Mouse (Mus musculus) ovary, postnatal 14 days (tissue): ENCODE data around the gene Rpl4.
A peak's percentile ranks its signal among the peaks of the same experiment; 100 is the strongest.
"Not testable (repeated sequence)": the region's sequence is repeated elsewhere in the genome, so short reads cannot be mapped to it uniquely, and the experiment has no call there.

Source experiments
- DNase-seq: peaks from one replicate; pipeline ENCODE4 v3.0.0; 2022; ENCODE audit warnings: low spot score

The Rpl4 gene

DNA sequence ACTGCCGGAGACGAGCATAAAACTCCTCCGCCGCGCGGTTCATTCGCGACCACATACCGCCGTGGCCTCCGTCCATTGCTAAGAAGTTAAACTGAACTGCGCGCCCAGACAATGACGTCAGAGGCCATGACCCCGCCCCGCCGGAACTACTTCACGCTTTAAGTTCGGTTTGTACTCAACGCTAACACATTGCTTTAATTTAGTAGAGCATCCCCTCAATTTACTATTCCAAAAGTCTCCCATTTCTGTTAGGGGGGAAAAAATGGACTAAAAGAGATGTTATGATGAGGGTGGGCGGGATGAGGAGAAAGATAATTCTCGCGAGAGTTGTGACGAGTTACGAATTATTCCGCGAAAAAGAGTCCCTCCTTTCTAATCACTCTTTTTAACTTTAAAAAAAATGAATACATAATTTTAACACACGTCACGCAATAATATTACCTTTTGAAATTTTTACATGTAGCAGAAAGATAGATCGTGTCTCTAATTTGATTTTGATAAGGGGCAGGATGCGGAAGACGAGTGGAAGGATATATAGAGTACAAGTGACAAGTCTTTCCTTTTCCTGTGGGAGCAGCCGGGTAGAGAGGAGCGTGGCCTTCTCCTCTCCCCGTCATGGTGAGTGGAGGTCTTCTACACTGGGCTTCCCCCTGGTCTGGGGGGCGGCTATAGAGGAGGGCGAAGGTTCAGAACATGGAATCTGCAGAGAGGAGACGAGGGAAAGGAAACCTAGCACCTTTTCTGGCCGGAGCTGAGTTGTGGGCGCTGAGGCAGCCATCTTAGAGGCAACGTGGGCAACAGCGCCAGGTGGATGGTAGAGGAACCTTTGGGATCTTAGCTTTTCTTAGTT, at the start of gene Rpl4, which contains the start of gene Zwilch:
Rpl4 (plus strand) TSS at position 560 of the 850 bp plus-strand sequence.
Zwilch (minus strand) TSS at position 289 of the 850 bp plus-strand sequence.
- peak; percentile 66 for DNase-seq

DNA sequence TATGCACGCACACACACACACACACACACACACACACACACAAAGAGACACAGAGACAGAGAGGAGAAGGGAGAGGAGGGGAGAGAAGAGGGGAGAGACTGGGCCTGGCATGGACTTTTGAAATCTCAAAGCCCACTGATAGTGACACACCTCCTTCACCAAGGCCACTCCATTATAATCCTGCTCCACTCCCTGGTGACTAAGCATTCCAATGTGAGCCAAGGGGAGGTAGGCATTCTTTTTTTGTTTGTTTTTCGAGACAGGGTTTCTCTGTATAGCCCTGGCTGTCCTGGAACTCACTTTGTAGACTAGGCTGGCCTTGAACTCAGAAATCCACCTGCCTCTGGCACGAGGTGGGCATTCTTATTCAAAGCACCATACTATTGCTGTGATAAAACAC, 48.3 kb upstream of the Rpl4 start:
- DNase-seq = not testable (repeated sequence)

DNA sequence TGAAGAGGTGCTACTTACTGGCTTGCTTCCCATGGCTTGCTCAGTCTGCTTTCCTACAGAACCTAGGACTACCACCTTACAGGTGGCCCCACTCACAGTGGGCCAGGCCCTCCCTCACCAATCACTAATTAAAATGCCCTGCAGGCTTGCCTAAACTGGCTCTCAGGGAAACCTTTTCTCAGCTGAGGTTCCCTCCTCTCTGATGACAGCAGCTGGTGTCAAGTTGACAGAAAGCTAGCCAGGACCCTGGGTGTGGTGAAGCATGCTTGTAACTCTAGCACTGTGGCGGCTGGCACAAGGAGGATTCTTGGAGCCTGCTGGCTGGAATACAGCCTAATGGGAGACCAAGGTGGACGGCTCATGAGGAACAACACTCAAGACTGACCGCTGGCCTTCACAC, 47.9 kb upstream of the Rpl4 start:
- DNase-seq = no peak

DNA sequence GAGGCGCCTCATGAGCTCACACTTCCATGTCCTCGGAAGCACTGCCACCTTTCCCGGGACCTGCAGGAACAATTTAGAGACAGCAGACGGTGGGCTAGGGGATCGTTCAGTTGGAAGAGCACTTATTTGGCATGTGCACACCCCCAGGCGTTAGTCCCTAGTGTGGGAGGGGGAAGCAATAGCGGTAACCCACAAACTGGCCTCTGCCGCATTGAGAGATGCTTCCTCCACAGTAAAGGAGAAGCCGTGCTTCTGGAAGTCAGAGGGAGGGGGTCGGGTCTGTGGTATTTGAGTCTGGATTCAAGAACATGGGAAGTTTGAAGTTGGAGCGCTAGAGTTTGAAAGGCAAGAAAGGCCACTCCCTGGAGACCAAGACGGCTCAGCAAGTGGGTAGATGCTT, 47.1 kb upstream of the Rpl4 start:
- no peak for DNase-seq

DNA sequence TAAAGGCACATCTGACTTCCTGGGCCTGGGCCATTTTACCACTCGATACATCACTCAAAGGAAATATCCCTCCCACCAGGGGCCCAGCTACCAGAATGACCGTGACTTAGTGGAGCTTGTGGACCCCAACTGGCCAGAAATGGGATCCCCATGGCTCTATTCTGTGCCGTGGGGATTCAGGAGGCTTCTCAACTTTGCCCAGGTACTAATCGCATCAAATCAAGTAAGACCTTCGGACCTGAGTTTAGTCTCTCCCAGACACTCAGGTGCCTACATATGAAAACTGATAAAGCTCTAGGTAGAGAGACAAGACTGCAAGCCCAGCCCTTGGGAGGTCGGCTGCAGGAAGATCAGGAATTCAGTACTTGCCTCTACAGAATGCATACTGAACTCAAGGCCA, 41.6 kb upstream of the Rpl4 start:
- DNase-seq = no peak

DNA sequence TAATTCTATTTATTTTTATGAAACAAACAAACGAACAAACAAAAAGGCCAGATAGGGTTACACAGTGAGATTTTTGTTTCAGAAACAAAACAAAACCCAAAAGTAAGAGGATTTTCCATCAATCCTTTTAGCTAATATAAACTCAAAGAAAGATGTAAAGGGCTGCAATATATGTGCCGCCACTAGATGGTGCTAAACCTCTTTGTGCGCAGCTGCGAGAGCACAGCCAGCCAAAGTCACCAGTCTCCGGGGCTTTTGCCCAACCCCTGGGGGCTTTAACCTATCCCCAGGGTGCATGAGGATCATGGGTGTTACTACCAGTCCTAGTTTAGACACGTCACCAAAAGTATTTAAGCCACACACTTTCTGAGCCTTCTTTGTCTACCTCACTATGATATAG, 34.3 kb upstream of the Rpl4 start:
- peak; percentile 39 for DNase-seq

DNA sequence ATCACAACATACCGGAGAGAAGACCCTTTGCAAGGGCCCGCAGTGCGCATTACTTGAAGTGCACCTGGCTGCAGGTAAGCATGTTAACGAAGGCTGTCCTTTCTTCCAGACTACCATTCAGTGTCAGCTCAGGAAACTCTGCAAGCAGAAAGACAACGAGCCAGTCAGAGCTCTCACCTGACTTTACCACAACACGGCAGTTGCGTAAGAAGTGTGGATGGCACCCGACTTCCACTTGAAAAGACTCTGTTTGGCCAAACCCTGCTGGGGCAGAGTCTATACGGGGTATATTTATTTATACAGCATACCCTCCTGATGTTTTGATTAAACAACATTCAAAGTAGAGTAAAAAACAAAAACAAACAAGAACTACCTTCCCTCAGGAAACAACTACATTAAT, 33.3 kb upstream of the Rpl4 start:
- DNase-seq = no peak

DNA sequence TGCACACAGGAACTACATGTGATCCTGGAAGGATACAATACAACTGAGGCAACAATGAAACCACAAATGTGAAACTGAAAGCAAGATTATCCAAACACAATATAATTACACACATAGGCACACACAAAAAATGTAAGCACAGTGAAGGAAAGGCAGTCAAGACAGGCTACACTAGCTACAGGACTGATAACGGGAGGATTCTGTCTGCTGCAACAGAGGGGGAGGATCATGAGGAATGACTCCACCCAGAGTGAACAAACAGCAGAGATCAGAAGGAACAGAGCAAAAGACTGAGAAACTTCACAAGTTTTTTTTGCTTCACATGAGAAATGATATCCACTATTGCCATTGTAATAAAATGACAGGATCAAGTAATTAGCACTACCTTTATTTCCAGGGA, 16.5 kb upstream of the Rpl4 start:
- no peak for DNase-seq

DNA sequence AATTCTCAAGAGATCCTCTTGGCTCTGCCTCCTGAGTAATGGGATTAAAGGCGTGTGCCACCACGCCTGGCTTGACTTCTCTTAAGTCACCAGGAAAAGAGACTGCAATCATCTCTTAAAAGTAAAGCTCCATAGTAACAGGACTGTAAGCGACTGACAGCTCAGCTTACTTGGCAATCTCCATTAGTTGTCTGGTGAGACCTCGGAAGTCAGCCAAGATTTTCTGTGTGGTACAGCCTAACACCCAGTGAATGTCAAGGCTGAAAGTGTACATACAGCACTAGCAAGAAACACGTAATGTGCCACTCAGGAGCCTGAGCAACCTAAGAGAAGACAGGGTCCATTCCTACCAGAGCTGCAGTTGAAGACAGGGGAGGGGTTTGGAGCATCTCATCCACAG, 12.7 kb upstream of the Rpl4 start:
- no peak for DNase-seq

DNA sequence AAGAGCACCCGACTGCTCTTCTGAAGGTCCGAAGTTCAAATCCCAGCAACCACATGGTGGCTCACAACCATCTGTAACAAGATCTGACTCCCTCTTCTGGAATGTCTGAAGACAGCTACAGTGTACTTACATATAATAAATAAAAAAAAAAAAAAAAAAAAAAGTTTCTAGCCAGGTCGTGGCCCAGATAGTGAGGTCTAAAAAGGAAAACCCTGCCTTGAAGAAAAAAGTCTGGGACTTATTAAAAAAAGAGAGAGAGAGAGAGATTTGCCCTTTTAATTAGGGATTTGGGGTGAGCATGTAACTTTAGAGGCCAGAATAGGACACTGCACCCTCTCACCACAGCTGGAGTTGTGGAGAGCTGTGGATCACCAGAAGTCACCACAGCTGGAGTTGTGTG, 3.2 kb upstream of the Rpl4 start:
- DNase-seq = not testable (repeated sequence)

DNA sequence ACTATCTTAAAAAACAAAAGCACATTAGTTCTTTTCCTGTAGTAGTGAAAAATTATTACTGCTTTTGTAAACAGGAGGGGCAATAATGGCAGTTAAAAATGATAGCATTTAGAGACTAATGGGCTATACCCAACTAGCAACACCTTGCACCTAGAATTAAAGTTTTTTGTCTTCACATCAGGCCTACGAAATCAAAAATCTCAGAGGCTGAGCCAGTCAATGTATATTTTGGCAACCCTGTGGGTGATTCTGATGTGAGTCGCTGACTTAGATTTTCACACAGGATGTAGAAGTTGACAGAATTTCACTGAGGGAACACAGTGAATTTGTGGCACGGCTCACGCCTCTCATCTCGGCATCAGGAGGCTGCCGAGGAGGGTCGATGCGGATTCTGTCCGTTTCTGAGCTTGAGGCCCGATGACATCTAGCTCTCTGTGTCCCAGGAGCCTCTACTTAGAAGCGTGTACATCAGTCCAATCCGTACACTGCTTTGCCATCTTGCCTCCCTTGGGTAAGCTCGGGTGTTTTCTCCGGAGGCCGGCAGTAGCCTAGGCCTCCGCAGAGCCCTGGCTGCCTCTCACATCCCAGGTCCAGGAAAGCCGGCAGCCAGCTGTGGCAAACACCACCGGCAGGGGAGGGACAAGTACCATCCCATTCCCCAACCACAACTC, 895 bp upstream of the Rpl4 start:
- no peak for DNase-seq

DNA sequence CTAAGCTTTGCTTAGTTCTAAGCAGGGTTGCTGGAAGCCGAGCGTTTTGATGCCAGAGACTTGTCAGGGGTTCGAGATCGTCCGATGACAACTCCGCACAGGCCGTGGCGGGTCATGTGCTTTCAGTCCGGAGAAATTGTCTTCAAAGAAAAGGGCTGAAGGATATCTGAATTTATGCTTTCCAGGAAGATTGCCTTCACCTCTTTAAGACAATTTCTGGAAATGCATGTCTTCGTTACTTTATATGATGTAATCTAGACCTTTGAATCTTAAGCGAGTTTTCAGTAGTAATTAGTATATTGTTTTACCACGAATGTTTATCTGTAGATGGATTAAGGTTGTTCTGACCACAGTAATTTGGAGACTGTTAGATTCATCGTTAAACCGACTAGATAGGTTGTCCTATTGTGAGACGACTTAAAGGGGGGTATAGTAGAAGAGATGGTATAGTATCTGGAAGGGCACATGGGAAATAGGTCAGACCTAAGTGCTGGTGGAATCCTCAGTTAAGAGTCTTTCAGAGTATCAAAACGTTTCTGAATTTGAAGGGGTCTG, 568 bp downstream of the Rpl4 start:
- no peak for DNase-seq

DNA sequence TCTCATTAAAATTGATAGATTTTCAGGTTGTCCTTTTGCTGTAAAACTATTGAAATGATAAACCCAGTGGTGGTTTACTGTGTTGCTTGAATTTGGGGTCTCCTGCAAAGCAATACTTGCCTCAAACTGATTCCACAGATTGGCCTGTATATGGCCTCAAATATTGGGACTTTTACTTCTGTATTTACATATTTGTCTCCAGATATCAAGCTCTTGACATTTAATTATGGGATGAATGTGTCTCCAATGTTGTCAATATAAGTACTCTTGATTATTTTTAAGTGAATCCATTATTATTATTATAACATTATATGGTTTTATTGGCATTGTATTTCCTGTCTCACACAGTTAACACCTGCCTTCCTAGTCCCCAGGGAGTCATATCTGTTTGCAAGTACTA, 1.2 kb downstream of the Rpl4 start:
- DNase-seq = no peak

DNA sequence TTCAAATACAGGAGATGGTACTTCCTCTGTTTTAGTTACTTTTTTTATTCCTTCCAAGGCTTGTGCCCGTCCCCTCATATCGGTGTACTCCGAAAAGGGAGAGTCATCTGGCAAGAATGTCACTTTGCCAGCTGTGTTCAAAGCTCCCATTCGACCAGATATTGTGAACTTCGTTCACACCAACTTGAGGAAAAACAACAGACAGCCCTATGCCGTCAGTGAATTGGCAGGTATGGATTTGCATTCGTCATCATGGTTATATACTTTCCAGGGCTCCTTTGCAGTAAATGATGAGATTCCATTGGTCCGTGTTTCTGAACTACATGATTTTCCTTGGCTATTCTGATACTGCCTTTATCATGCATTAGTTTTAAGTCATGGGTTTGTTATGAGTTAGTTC, 1.6 kb downstream of the Rpl4 start:
- no peak for DNase-seq

DNA sequence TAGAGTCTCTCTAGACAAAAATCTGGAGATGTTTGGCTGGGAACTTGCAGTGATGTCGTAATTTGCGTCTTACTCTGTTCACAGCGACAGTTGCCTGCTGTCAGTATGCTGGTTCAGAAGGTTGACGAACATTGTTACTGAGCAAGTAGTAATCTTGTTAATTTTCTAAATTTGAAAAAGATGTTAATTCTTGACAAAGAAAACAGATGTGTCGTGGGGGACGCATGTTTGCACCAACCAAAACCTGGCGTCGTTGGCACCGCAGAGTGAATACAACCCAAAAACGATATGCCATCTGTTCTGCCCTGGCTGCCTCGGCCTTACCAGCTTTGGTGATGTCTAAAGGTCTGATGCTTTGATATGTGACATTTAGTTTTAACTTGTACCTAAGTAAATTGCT, 2.2 kb downstream of the Rpl4 start:
- DNase-seq = no peak

DNA sequence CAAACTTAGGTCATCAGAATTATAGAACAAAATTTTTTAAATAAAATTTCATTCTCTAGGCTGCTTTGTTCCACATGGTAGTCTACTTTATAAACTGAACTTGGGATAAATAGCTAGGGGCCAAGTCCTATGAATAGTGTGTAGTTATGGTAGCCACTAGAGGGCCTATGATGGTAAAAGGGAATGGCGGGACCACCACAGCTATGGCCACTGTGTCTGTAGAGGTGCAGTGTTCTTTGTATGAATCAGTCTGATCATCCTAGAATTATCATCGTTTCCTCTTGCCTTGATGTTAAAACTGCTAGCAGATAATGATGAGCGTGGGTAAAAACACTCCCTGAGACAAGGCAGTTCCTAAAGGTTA, 5.4 kb downstream of the Rpl4 start:
- DNase-seq = no peak

DNA sequence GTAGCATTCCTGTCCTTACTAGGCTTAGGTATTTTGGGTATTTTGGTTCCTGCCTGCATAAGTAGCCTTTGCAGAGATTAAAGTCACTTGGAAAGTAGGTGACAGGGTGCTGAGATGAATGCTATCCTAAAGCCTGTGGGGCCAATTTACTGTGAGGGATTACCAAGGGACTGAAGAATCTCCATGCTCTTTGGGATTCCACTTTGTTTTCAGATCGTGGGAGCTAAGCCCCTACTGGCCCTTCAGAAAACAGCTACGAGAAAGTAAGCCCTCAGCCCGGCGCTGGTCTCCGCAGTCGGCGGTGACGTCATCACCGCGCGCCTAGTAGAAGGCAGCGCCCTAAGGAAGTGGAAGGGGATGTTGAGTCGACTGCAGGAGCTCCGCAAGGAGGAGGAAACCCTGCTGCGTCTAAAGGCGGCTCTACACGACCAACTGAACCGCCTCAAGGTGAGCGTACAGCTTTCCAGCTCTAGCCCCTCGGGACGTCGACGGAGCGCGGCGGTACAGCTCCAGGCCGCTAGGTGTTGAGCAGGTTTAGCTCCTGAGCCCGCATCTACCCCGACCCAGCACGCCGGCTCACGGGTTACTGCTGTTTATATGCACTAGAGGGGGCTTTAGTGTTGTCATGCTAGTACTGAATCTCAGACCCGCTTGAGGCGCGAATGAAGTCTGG, 5.9 kb downstream of the Rpl4 start, which contains the start of gene Snapc5:
Snapc5 (plus strand) TSS at position 301 of the 673 bp plus-strand sequence.
- DNase-seq = peak; percentile 83

DNA sequence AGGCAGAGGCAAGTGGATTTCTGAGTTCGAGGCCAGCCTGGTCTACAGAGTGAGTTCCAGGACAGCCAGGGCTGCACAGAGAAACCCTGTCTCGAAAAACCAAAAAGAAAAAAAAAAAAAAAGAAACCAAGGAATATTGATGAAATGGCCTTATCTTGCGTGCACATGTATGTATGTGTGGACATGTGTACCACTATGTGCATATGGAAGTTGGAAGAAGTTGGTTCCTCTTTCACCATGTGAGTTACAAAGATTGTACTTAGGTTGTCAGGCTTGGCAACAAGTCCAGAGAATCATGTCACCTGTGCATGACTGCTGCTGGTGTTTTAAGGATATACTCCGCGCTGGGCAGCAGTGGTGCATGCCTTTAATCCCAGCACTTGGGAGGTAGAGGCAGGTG, 10.1 kb downstream of the Rpl4 start:
- DNase-seq = not testable (repeated sequence)

DNA sequence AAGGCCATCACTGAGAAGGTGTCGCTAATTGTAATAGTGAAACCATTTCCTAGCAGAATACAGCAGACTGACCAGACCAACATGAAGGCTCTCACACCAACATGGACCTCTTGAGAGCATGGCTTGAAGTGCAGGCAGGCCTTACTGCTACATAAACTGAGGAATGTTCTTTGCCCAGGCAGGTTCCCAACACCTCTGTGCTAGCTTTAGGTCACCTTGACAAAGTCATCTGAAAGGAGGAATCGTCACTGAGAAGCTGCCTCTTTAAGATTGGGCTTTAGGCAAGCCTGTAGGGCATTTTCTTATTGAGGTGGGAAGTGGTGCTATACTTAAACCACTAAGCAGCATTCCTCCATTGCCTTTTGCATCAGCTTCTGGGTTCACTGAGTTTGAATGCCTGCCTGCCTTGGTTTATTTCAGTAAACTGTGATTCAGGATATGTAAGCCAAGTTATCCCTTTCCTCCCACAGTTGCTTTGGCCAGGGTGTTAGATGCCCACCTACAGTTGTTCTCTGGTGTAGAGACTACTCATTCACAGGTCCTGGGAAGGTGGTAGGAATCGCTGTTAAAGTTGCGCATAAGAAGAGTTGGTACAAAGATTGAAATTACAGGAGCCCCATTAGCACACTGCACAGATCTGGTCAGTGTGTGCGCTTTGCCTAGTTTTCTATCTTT, 11.1 kb downstream of the Rpl4 start:
- no peak for DNase-seq

DNA sequence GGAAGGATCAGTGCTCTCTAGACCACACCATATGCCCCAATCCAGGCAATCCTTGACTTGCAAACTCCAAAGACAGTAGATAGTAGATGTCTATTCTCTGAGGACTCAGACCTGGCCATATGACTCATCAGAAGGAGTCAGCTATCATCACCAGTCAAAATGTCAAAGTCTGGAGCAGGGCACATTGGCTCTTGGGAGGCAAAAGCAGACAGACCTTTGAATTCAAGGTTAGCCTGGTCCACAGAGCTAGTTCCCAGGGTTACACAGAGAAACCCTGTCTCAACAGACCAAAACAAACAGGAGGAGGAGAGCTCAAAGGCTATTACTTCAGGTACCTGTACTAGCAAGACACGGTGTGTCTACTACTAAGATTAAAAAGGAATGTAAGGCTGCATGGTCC, 20.7 kb downstream of the Rpl4 start:
- DNase-seq = no peak

DNA sequence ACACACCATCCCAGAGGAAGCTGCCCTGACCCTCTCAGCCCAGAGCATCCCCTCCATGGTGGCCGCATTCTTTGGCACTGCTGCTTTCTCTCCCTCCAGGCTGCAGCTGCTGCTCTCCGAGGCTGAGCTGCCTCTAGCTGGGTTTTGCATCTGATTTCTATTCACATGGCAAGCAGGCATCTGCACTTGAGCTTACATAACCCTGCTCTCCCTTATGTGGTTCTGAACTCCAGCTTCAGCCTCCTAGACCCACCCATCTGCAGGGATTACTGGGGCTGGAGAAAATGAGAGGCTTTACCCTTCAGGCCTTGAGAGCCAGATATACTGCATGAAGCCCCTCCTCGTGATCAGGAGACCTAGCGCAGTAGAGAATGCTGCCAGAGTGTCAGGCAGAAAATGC, 22.4 kb downstream of the Rpl4 start:
- DNase-seq = no peak

DNA sequence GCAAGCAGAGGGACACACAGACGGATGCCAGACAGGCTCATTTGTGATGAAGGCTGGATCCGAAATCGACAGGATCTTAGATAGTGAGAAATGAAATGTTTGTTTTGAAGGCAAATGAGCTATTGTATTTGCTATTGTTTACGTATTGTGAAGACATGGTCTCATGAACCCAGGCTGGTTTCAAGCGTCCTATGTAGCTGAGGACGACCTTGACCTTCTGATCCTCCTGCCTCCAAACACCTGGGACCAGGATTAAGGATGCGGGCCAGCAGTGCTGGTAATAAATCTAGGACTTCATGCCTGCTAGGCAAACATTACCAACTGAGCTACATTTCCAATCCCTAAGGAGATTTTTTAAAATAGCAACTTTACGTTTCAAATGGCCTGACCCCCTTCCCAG, 24.3 kb downstream of the Rpl4 start:
- no peak for DNase-seq
